Mouse (Mus musculus) kidney, postnatal 0 days (tissue): Measurements from ENCODE around the gene Galns. TPM values are rescaled to one million over a fixed set of nuclear protein-coding genes. Genes with fewer than 3 reads are reported as not detected.

Experiments
- ATAC-seq: fragments of 200-750 bp; cut with Nextera tagmentation; replicated peaks from 2 replicates; pipeline ENCODE4 v1.8.0; 2017; ENCODE audit warnings: low read depth, moderate number of reproducible peaks, moderate TSS enrichment, moderate library complexity; ENCODE audit not compliant: low FRiP score
- DNase-seq: peaks from one replicate; pipeline ENCODE4 v3.0.0-alpha.2; 2016; ENCODE audit warnings: low spot score
- H3K27ac ChIP-seq: fragments of 300-500 bp; sonication (generic); 2 replicates; pipeline ENCODE4 v1.5.1; 2014; ENCODE audit warnings: mild to moderate bottlenecking
- H3K27me3 ChIP-seq: fragments of 300-500 bp; sonication (generic); 2 replicates; pipeline ENCODE4 v1.6.1; 2014; ENCODE audit warnings: low read length, mixed read lengths; ENCODE audit not compliant: insufficient read depth
- H3K36me3 ChIP-seq: fragments of 300-500 bp; sonication (generic); 2 replicates; pipeline ENCODE4 v1.6.1; 2014; ENCODE audit warnings: low read length, mixed read lengths; ENCODE audit not compliant: insufficient read depth
- H3K4me1 ChIP-seq: fragments of 300-500 bp; sonication (generic); replicated peaks from 2 replicates; pipeline ENCODE4 v1.6.1; 2014; ENCODE audit warnings: antibody characterized with exemption, low read length, mixed read lengths; ENCODE audit not compliant: insufficient read depth
- H3K4me2 ChIP-seq: fragments of 300-500 bp; sonication (generic); 2 replicates; pipeline ENCODE4 v1.6.1; 2014; ENCODE audit warnings: mild to moderate bottlenecking, low read length, moderate library complexity, mixed read lengths
- H3K4me3 ChIP-seq: fragments of 300-500 bp; sonication (generic); replicated peaks from 2 replicates; pipeline ENCODE4 v1.5.1; 2014; ENCODE audit warnings: low read depth, low read length
- H3K9ac ChIP-seq: fragments of 300-500 bp; sonication (generic); 2 replicates; pipeline ENCODE4 v1.6.1; 2014; ENCODE audit warnings: low read depth, low read length
- H3K9me3 ChIP-seq: fragments of 300-500 bp; sonication (generic); replicated peaks from 2 replicates; pipeline ENCODE4 v1.6.1; 2016; ENCODE audit warnings: low read length, inconsistent platforms, mixed read lengths
- CTCF ChIP-seq: IDR thresholded peaks from 2 replicates; pipeline ENCODE4 v1.5.1; 2016; ENCODE audit warnings: antibody characterized with exemption, low read depth, mild to moderate bottlenecking, moderate library complexity
- WGBS: fragments of 180-500 bp; shearing (Covaris S2); extraction: QIAGEN DNeasy Blood & Tissue Kit; methylation state at CpG from one replicate; pipeline ENCODE4 v1.1.7; 2014; 5-methylcytosine and 5-hydroxymethylcytosine counted together
- polyA plus RNA-seq: library from polyadenylated mRNA; unstranded; fragments of >200 nt; fragmentation: Nextera tagmentation; extraction: Ambion mirVana; gene quantifications from 2 replicates; pipeline ENCODE4 v1.2.1, GENCODE M21; 2015

Gene Galns
- polyA plus RNA-seq, 1 experiment from 2014 or later: 19.4 TPM

DNA sequence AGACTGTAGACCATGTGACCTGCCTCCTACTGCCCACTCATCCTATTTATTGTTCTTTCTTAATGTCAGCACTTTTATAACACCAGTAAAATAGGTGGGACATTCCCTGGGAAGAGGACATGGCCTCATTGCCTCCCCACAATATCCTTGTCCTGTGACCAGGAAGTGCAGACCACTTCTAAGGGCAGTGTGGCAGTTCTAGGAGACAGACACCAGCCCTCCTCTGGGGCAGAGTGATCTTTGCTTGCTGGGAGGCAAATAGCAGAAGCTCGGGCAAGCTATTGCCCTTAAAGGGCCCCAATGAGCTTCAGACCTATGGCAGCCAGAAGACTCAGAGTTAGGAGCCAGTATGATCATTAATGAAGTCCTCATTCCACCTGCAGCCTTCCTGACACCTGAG lies 6.6 kb downstream of the Galns start:
- DNase-seq: no peak
- 0 out of 2 replicates have a peak, but pooled peaks cover 2% of the 10 kb centered on the region for H3K36me3 ChIP-seq
- TF ChIP-seq CTCF: no peak
- H3K9ac ChIP-seq: no peak overlapping the region
- H3K4me2 ChIP-seq: no peak overlapping the region
- no peaks in the 10 kb centered on the region for H3K9me3 ChIP-seq
- H3K27me3 ChIP-seq: no peaks in the 10 kb centered on the region
- no peak; the same call in 1 of the 2 replicates for ATAC-seq
- WGBS: 38% methylated on average over 1 of the region's 1 CpGs
- H3K4me1 ChIP-seq: no peaks in the 10 kb centered on the region
- no peak overlapping the region for H3K27ac ChIP-seq
- H3K4me3 ChIP-seq: no peak overlapping the region

DNA sequence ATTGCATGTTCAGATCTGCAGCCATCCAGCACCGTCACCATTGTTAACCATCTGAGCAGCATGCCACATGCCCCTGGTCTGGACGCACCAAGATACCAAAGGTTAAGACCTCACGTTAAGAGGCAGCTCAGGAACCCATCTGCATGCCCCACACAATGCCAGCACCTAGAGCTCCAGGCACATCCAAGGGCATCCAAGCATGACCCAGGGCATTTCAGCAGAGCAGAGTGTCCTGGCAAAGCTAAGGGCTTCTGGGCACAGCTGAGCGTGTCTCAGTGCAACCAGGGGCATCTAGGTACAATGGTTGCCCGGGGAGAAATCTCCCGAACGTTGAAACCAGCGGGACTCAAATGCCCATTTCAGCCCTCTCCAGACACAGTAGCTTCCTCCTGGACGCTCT lies 10.6 kb downstream of the Galns start:
- no peak overlapping the region for H3K9ac ChIP-seq
- H3K27me3 ChIP-seq: no peaks in the 10 kb centered on the region
- H3K36me3 ChIP-seq: peaks cover 7% of the 10 kb centered on the region; the same call in 1 of the 2 replicates
- H3K4me1 ChIP-seq: no peaks in the 10 kb centered on the region
- H3K4me2 ChIP-seq: no peak overlapping the region
- H3K27ac ChIP-seq: no peak overlapping the region
- ATAC-seq (no peak), DNase-seq (no peak)
- H3K4me3 ChIP-seq: no peak overlapping the region
- no peak for TF ChIP-seq CTCF
- WGBS: 84% methylated on average over 9 of the region's 9 CpGs
- no peaks in the 10 kb centered on the region for H3K9me3 ChIP-seq

DNA sequence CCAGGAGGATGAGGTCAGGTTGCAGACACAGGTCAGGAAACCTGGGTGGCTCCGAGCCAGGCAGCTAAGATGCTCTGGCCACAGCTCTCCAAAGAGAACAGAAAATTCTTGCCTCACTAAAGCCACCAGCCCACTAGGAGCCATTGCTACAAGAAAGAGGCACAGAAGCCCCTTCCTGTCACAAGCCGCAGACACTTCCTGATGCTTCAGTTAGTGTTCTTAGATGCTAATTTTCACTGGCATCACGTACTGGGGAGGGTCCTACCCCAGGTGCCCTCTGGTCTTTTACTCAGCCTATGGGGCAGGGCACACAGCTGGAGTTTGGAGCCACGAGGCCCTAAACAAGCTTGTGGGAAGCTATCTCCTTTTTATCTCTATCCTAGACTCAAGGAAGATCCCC lies 15.2 kb downstream of the Galns start:
- no peak overlapping the region for H3K4me2 ChIP-seq
- ATAC-seq: no peak
- H3K4me1 ChIP-seq: no peaks in the 10 kb centered on the region
- H3K9me3 ChIP-seq: no peaks in the 10 kb centered on the region
- H3K27ac ChIP-seq: no peak overlapping the region
- H3K36me3 ChIP-seq: peaks cover 11% of the 10 kb centered on the region; the same call in 1 of the 2 replicates
- no peaks in the 10 kb centered on the region for H3K27me3 ChIP-seq
- no peak for DNase-seq
- no peak overlapping the region for H3K4me3 ChIP-seq
- H3K9ac ChIP-seq: no peak overlapping the region
- no peak for TF ChIP-seq CTCF
- 48% methylated on average over 4 of the region's 4 CpGs for WGBS

DNA sequence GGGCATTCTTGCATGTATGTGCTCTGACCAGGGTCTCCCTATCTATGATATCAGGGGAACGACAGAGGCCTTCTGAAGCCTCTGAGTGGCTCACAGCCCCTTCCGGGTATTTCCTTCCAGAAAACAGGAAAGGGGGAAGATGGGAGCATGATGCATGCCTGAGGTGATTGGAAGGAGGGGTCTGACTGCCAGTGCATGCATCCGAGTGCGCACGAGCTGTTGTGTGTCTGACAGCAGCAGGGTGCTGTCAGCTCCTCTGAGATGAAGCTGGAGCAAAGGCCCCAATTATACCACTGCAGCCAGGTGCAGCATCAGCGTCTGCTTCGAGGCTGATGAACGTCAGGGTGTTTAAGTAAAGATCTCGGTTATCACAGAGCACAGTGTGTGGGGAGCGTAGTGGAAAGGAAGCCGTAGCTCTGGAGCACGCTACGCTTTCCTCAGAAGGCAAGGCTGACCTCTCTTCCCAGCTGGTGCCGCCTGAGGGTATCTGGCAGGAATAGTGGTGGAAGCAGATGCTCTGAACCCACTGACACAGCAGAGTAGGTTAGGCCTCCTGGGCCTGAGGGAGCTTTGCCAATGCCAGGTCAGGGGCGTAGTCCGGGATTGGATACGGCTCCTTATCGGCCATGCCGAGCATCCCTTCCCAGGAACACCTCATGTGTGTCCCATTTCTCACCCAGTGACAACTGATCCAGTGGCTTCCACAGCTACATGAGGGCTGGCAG lies 17.3 kb downstream of the Galns start:
- WGBS: 79% methylated on average over 19 of the region's 19 CpGs
- Histone ChIP-seq H3K27me3 (no peaks in the 10 kb centered on the region), H3K4me1 (no peaks in the 10 kb centered on the region), H3K4me2 (no peak overlapping the region), H3K9me3 (no peaks in the 10 kb centered on the region), H3K4me3 (no peak overlapping the region), H3K27ac (no peak overlapping the region), H3K36me3 (peaks cover 5% of the 10 kb centered on the region; the same call in 1 of the 2 replicates), H3K9ac (no peak overlapping the region)
- ATAC-seq: no peak
- no peak for DNase-seq
- no peak for TF ChIP-seq CTCF

DNA sequence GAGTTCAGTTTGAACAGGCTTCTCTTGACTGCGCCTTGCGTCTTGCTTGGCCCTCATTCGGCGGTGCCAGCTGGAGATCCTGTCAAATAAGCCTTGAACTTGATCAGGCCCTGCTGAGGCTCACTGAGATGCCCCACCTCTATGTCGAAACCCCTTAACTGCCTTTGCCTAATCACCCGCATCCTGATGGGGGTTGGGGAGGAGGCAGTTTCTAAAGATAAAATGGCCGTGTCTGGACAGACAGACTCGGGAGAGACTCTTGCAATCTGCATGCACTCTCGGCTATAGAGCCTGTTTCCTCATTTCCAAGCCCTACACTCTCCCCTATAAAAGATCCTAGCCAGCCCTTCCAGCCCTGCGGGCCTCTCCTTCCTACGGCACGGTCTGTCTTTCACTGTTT lies 18.0 kb downstream of the Galns start:
- no peaks in the 10 kb centered on the region for H3K4me1 ChIP-seq
- no peak for TF ChIP-seq CTCF
- WGBS: 55% methylated on average over 12 of the region's 12 CpGs

DNA sequence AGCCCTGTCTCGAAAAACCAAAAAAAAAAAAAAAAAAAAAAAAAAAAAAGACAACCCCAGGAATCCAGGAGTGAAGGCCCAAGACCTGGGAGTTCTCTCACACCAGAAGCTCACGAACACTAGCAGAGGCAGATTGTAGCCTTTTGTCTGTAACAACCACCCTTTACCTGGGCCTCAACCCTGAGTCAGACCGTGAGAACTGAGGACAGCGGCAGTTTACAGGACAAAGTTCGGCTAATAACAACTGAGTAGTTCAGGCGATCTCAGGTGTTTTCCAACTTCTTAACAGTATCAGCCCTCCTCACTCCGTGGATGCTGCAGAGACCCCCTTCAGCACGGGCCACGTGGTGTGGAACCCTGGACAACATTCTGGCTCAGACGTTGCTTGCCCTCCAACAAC lies 24.5 kb downstream of the Galns start:
- no peak overlapping the region for H3K4me3 ChIP-seq
- H3K36me3 ChIP-seq: no peaks in the 10 kb centered on the region
- 76% methylated on average over 9 of the region's 10 CpGs for WGBS
- no peak overlapping the region for H3K4me2 ChIP-seq
- H3K27me3 ChIP-seq: no peaks in the 10 kb centered on the region
- H3K4me1 ChIP-seq: 0 out of 2 replicates have a peak, but pooled peaks cover 7% of the 10 kb centered on the region
- DNase-seq: no peak
- TF ChIP-seq CTCF: no peak
- no peaks in the 10 kb centered on the region for H3K9me3 ChIP-seq
- H3K9ac ChIP-seq: no peak overlapping the region
- no peak overlapping the region for H3K27ac ChIP-seq
- no peak for ATAC-seq

More for the DNA sequence above, 18.0 kb downstream of the Galns start:
- Histone ChIP-seq H3K9ac (no peak overlapping the region), H3K4me3 (no peak overlapping the region), H3K27me3 (no peaks in the 10 kb centered on the region), H3K9me3 (no peaks in the 10 kb centered on the region), H3K27ac (no peak overlapping the region), H3K36me3 (peaks cover 5% of the 10 kb centered on the region; the same call in 1 of the 2 replicates), H3K4me2 (no peak overlapping the region)
- no peak for DNase-seq
- no peak for ATAC-seq
